Mouse (Mus musculus) hindbrain, embryonic 15.5 days (tissue): ENCODE data around the gene Mob3b. TPM values are rescaled to one million over a fixed set of nuclear protein-coding genes. Genes with fewer than 3 reads are reported as not detected.
A peak's percentile ranks its signal among the peaks of the same experiment; 100 is the strongest.
"Not testable (repeated sequence)": the region's sequence is repeated elsewhere in the genome, so short reads cannot be mapped to it uniquely, and the experiment has no call there.

Experiments used
- ATAC-seq: fragments of 200-750 bp; cut with Nextera tagmentation; 2 replicates; pipeline ENCODE4 v1.8.0; 2017; ENCODE audit warnings: low read depth, moderate number of reproducible peaks, moderate TSS enrichment; ENCODE audit not compliant: low FRiP score
- H3K27ac ChIP-seq: fragments of 300-500 bp; sonication (generic); replicated peaks from 2 replicates; pipeline ENCODE4 v1.5.1; 2015; ENCODE audit warnings: mild to moderate bottlenecking, inconsistent platforms
- H3K27me3 ChIP-seq: fragments of 300-500 bp; sonication (generic); 2 replicates; pipeline ENCODE4 v1.6.1; 2015; ENCODE audit warnings: control low read depth, inconsistent platforms
- H3K36me3 ChIP-seq: fragments of 300-500 bp; sonication (generic); 2 replicates; pipeline ENCODE4 v1.6.1; 2015; ENCODE audit warnings: control low read depth, inconsistent platforms
- H3K4me1 ChIP-seq: fragments of 300-500 bp; sonication (generic); replicated peaks from 2 replicates; pipeline ENCODE4 v1.6.1; 2015; ENCODE audit warnings: control low read depth, inconsistent platforms
- H3K4me2 ChIP-seq: fragments of 300-500 bp; sonication (generic); 2 replicates; pipeline ENCODE4 v1.6.1; 2015; ENCODE audit warnings: moderate library complexity, mild to moderate bottlenecking, inconsistent platforms
- H3K4me3 ChIP-seq: fragments of 300-500 bp; sonication (generic); 2 replicates; pipeline ENCODE4 v1.5.1; 2015; ENCODE audit warnings: mild to moderate bottlenecking, inconsistent platforms
- H3K9ac ChIP-seq: fragments of 300-500 bp; sonication (generic); 2 replicates; pipeline ENCODE4 v1.6.1; 2015; ENCODE audit warnings: inconsistent platforms
- H3K9me3 ChIP-seq: fragments of 300-500 bp; sonication (generic); 2 replicates; pipeline ENCODE4 v1.6.1; 2016; ENCODE audit warnings: control low read depth, inconsistent platforms
- WGBS: fragments of 180-500 bp; shearing (Covaris S2); methylation state at CpG from one replicate; pipeline ENCODE4 v1.1.7; 2015; 5-methylcytosine and 5-hydroxymethylcytosine counted together
- polyA plus RNA-seq: library from polyadenylated mRNA; unstranded; fragments of >200 nt; fragmentation: Nextera tagmentation; extraction: Ambion mirVana; gene quantifications from 2 replicates; pipeline ENCODE4 v1.2.1, GENCODE M21; 2015

Mob3b gene
- polyA plus RNA-seq, 1 experiment from 2014 or later, result 3.9 TPM

DNA sequence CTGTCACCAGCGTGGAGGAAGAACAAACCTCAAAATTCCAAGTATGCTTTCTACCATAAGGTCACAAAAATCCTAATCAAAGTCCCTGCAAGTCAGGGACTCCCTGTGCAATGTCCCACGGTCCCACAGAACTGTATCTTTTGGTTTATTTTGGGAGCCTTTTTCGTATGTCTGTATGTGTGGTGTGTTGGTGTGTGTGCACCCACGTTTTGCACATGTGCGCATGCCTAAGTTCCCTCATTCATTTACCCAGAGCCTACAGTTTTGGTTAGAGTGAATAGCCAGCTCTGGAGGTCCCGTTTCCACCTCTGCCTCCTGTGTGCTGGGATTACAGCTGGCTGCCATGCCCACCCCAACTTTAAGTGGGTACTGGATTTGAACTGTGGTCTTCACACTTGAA, 189.7 kb downstream of the Mob3b start:
- no peak overlapping the region for H3K9ac ChIP-seq
- no peak overlapping the region for H3K4me2 ChIP-seq
- no peaks in the 10 kb centered on the region for H3K27me3 ChIP-seq
- H3K36me3 ChIP-seq, result no peaks in the 10 kb centered on the region
- WGBS, result 89% methylated on average over 6 of the region's 6 CpGs
- ATAC-seq, result no peak
- no peaks in the 10 kb centered on the region for H3K9me3 ChIP-seq
- H3K27ac ChIP-seq, result no peak overlapping the region
- no peak overlapping the region for H3K4me3 ChIP-seq
- 0 out of 2 replicates have a peak, but pooled peaks cover 4% of the 10 kb centered on the region for H3K4me1 ChIP-seq

- Histone ChIP-seq H3K4me3 (no peak overlapping the region), H3K27me3 (no peaks in the 10 kb centered on the region), H3K9me3 (no peaks in the 10 kb centered on the region), H3K9ac (no peak overlapping the region), H3K27ac (no peak overlapping the region), H3K4me1 (0 out of 2 replicates have a peak, but pooled peaks cover 4% of the 10 kb centered on the region), H3K36me3 (no peaks in the 10 kb centered on the region), H3K4me2 (no peak overlapping the region)
- no peak for ATAC-seq
- WGBS, result 56% methylated on average over 8 of the region's 8 CpGs
These were observed 190.8 kb downstream of the Mob3b start for GRCm38 (mm10) chr4:34966336-34966957.

- WGBS, result 58% methylated on average over 10 of the region's 10 CpGs
- no peak for ATAC-seq
- 0 out of 2 replicates have a peak, but pooled peaks cover 4% of the 10 kb centered on the region for H3K4me1 ChIP-seq
- H3K9ac ChIP-seq, result no peak overlapping the region
- H3K4me2 ChIP-seq, result no peak overlapping the region
- no peaks in the 10 kb centered on the region for H3K9me3 ChIP-seq
- no peak overlapping the region for H3K4me3 ChIP-seq
- no peaks in the 10 kb centered on the region for H3K27me3 ChIP-seq
- H3K36me3 ChIP-seq, result no peaks in the 10 kb centered on the region
- H3K27ac ChIP-seq, result no peak overlapping the region
These were observed 192.4 kb downstream of the Mob3b start for GRCm38 (mm10) chr4:34964906-34965305.

GRCm38 (mm10) chr4:34963999-34964398, 193.3 kb downstream of the Mob3b start:
- H3K4me1 ChIP-seq, result 0 out of 2 replicates have a peak, but pooled peaks cover 4% of the 10 kb centered on the region
- WGBS, result 75% methylated on average over 13 of the region's 13 CpGs
- H3K9ac ChIP-seq, result no peak overlapping the region
- H3K9me3 ChIP-seq, result no peaks in the 10 kb centered on the region
- no peak overlapping the region for H3K4me3 ChIP-seq
- no peaks in the 10 kb centered on the region for H3K27me3 ChIP-seq
- ATAC-seq, result no peak
- H3K36me3 ChIP-seq, result no peaks in the 10 kb centered on the region
- H3K4me2 ChIP-seq, result no peak overlapping the region
- no peak overlapping the region for H3K27ac ChIP-seq

- Histone ChIP-seq H3K4me2 (no peak overlapping the region), H3K27me3 (no peaks in the 10 kb centered on the region), H3K9me3 (no peaks in the 10 kb centered on the region), H3K36me3 (no peaks in the 10 kb centered on the region), H3K27ac (no peak overlapping the region), H3K4me3 (no peak overlapping the region), H3K9ac (no peak overlapping the region), H3K4me1 (no peaks in the 10 kb centered on the region)
- no peak for ATAC-seq
- 76% methylated on average over 15 of the region's 15 CpGs for WGBS
These were observed 196.3 kb downstream of the Mob3b start for GRCm38 (mm10) chr4:34960781-34961560.

DNA sequence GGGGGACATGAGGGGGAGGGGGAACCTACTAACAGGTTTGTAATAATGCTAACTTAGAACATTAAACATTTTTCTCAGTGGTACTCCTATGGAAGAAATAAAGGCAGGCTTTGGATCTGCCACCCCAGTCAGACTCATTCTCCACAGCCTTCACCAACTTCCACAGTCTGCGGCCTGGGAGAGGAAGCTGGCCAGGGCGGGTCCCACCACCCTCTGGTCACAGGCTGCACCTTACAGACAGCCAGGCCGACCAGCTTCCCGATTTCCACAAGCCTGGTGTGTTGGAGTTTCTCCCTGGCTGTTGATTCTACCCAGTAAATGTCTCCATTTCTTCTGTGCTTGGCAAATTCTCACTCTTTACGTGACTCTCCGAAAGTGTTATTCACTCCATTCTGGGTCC, 197.8 kb downstream of the Mob3b start:
- no peak overlapping the region for H3K4me2 ChIP-seq
- no peaks in the 10 kb centered on the region for H3K27me3 ChIP-seq
- ATAC-seq, result no peak
- H3K36me3 ChIP-seq, result no peaks in the 10 kb centered on the region
- H3K27ac ChIP-seq, result no peak overlapping the region
- no peak overlapping the region for H3K4me3 ChIP-seq
- 85% methylated on average over 6 of the region's 6 CpGs for WGBS
- H3K4me1 ChIP-seq, result no peaks in the 10 kb centered on the region
- no peak overlapping the region for H3K9ac ChIP-seq
- H3K9me3 ChIP-seq, result no peaks in the 10 kb centered on the region

DNA sequence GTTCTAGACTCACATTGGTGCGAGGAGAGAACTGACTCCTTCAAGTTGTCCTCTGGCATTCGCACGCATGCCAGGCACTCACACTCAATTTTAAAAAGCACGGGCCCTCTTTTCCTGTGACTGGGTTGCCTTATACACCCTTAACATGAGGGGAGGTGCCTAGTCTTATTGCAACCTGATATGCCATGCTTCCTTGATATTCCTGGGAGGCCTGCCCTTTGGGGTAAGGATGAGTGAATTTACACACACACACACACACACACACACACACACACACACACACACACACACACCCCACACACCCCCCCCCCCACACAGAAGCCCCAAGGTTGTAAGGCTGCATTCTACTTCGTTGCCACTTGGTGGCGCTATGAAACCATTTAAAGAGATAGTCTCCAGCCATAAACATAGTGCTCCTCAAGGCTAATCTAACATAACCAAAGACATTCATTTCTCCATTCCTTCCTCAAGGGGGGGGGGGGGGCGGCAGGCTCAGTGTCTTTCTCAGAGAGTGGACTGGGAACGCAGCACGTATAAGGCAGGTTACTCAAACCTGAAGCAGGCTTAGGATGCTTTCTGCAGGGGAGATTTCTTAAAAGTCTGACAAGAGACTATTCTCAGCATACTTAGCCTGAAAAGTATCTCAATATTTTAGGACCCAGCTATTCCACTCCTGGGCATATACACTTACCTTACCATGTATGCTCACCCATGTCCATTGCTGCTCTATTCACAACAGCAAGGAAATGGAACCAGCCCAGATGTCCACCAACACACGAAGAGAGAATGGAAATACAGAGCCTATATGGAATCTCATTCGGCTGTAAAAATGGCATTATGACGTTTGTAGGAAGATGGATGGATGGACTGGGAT, 198.9 kb downstream of the Mob3b start:
- no peaks in the 10 kb centered on the region for H3K36me3 ChIP-seq
- H3K27me3 ChIP-seq, result no peaks in the 10 kb centered on the region
- peak overlapping the region; percentile 35; the same call in 1 of the 2 replicates for H3K4me2 ChIP-seq
- no peak overlapping the region for H3K27ac ChIP-seq
- H3K4me3 ChIP-seq, result no peak overlapping the region
- no peak overlapping the region for H3K9ac ChIP-seq
- H3K9me3 ChIP-seq, result no peaks in the 10 kb centered on the region
- H3K4me1 ChIP-seq, result no peaks in the 10 kb centered on the region
- 40% methylated on average over 12 of the region's 12 CpGs for WGBS
- ATAC-seq, result peak; percentile 80

DNA sequence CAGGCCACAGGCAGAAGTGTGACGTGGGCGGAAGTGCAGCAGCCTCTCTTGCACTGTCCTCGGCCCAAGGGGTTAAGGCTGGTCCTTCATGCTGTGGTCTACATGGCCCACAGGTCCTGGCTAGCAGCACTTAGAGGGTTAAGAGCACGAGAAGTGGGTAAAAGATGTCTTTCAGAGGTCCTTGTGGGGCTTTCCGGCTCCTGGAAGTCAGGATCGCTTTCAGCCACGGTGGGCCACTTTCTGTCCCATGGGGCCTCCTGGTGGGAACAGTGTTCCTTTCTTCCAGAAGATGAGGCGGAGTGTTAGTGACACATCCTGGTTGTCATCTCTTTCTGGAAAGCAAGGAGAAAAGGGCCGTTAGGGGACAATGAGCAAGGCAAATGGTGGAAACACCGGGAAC, 203.6 kb downstream of the Mob3b start:
- no peak overlapping the region for H3K27ac ChIP-seq
- 86% methylated on average over 9 of the region's 10 CpGs for WGBS
- no peak overlapping the region for H3K4me2 ChIP-seq
- no peaks in the 10 kb centered on the region for H3K9me3 ChIP-seq
- no peak overlapping the region for H3K4me3 ChIP-seq
- no peaks in the 10 kb centered on the region for H3K27me3 ChIP-seq
- H3K4me1 ChIP-seq, result no peaks in the 10 kb centered on the region
- no peaks in the 10 kb centered on the region for H3K36me3 ChIP-seq
- H3K9ac ChIP-seq, result no peak overlapping the region
- no peak for ATAC-seq

DNA sequence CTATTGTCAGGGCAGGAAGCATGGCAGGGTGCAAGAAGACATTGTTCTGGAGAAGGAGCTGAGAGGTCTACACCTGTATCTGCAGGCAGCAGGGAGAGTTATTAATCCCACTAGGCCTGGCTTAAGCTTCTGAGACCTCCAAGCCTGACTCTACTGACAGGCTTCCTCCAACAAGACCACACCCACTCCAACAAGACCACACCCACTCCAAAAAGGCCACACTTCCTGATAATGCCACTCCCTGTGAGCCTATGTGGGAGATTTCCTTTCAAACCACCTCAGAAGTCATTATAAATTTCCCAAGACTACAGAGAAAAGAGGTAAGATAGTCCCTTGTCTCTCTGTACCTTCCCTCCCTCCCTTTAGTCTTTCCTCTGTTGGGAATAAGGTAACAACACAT, 210.1 kb downstream of the Mob3b start:
- no peak overlapping the region for H3K4me3 ChIP-seq
- H3K4me1 ChIP-seq, result no peaks in the 10 kb centered on the region
- H3K36me3 ChIP-seq, result no peaks in the 10 kb centered on the region
- H3K9ac ChIP-seq, result no peak overlapping the region
- H3K27me3 ChIP-seq, result no peaks in the 10 kb centered on the region
- H3K4me2 ChIP-seq, result no peak overlapping the region
- no peak overlapping the region for H3K27ac ChIP-seq
- H3K9me3 ChIP-seq, result no peaks in the 10 kb centered on the region
- ATAC-seq, result no peak

- 93% methylated on average over 25 of the region's 25 CpGs for WGBS
- no peak for ATAC-seq
These were observed 216.2 kb downstream of the Mob3b start for GRCm38 (mm10) chr4:34941046-34941445.

GRCm38 (mm10) chr4:34928386-34928785, 228.9 kb downstream of the Mob3b start:
- not testable (repeated sequence) for H3K9me3 ChIP-seq, H3K4me3 ChIP-seq, H3K27ac ChIP-seq, H3K9ac ChIP-seq, H3K27me3 ChIP-seq, H3K4me2 ChIP-seq, ATAC-seq, H3K36me3 ChIP-seq, H3K4me1 ChIP-seq
- 78% methylated on average over 7 of the region's 7 CpGs for WGBS

More at GRCm38 (mm10) chr4:34941046-34941445, 216.2 kb downstream of the Mob3b start:
- H3K9ac ChIP-seq, result no peak overlapping the region
- H3K36me3 ChIP-seq, result no peaks in the 10 kb centered on the region
- no peaks in the 10 kb centered on the region for H3K4me1 ChIP-seq
- H3K4me3 ChIP-seq, result no peak overlapping the region
- H3K9me3 ChIP-seq, result no peaks in the 10 kb centered on the region
- no peaks in the 10 kb centered on the region for H3K27me3 ChIP-seq
- no peak overlapping the region for H3K4me2 ChIP-seq
- no peak overlapping the region for H3K27ac ChIP-seq
